Mouse (Mus musculus) thymus, adult 2 months (tissue): Measurements from ENCODE around the gene Ctrc. TPM values are rescaled to one million over a fixed set of nuclear protein-coding genes. Genes with fewer than 3 reads are reported as not detected.

Source experiments
- DNase-seq: peaks from one replicate; pipeline ENCODE4 v3.0.0; 2021
- H3K27ac ChIP-seq: fragments of 200-500 bp; 2 replicates; pipeline ENCODE4 v1.5.1; 2012; ENCODE audit warnings: low read length, control low read depth; ENCODE audit not compliant: control insufficient read depth, insufficient read depth
- H3K27me3 ChIP-seq: fragments of 200-500 bp; 2 replicates; pipeline ENCODE4 v1.6.1; 2012; ENCODE audit warnings: mild to moderate bottlenecking, low read length, moderate library complexity, mixed read lengths; ENCODE audit not compliant: control insufficient read depth, insufficient read depth
- H3K36me3 ChIP-seq: fragments of 200-500 bp; 2 replicates; pipeline ENCODE4 v1.6.1; 2012; ENCODE audit warnings: mild to moderate bottlenecking, low read length, moderate library complexity; ENCODE audit not compliant: control insufficient read depth, insufficient read depth
- H3K4me1 ChIP-seq: fragments of 200-500 bp; replicated peaks from 2 replicates; pipeline ENCODE4 v1.6.1; 2012; ENCODE audit warnings: low read length; ENCODE audit not compliant: control insufficient read depth, insufficient read depth
- H3K4me3 ChIP-seq: fragments of 200-500 bp; 2 replicates; pipeline ENCODE4 v1.5.1; 2012; ENCODE audit warnings: mild to moderate bottlenecking, low read length, control low read depth, moderate library complexity; ENCODE audit not compliant: control insufficient read depth, insufficient read depth
- CTCF ChIP-seq: fragments of 200-500 bp; IDR thresholded peaks from 2 replicates; pipeline ENCODE4 v1.5.1; 2012; ENCODE audit warnings: mild to moderate bottlenecking, control low read depth, low read length, moderate library complexity, borderline replicate concordance; ENCODE audit not compliant: control insufficient read depth, poor library complexity, insufficient read depth; ENCODE audit errors: extremely low read depth
- POLR2A ChIP-seq: fragments of 200-500 bp; IDR thresholded peaks from 2 replicates; pipeline ENCODE4 v1.6.1; 2012; ENCODE audit warnings: mild to moderate bottlenecking, low read length, control low read depth, moderate library complexity; ENCODE audit not compliant: control insufficient read depth, poor library complexity, insufficient read depth; ENCODE audit errors: extremely low read depth
- WGBS: fragments of 180-500 bp; shearing (Covaris S2); methylation state at CpG from one replicate; pipeline ENCODE4 v1.1.7; 2018; 5-methylcytosine and 5-hydroxymethylcytosine counted together
- polyA plus RNA-seq: library from polyadenylated mRNA; depleted of rRNA; stranded (reverse); fragments of >200 nt; gene quantifications from 2 replicates; pipeline ENCODE4 v1.2.3, GENCODE M21; 2012; rRNA removed

Gene Ctrc
- polyA plus RNA-seq: 0.35 and 0.43 TPM in 2 replicates

GRCm38 (mm10) chr4:141845999-141846398, at the start of gene Ctrc:
Gene Ctrc, minus strand, starts transcription at chr4:141846359.
- Histone ChIP-seq H3K4me3 (no peak within 1 kb of the TSS), H3K4me1 (no peaks in the 10 kb centered on the region), H3K27me3 (no peaks in the 10 kb centered on the region), H3K27ac (no peak within 1 kb of the TSS), H3K36me3 (no peaks in the 10 kb centered on the region)
- DNase-seq: no peak
- WGBS: 97% methylated on average over 6 of the region's 6 CpGs
- TF ChIP-seq POLR2A (no peak), CTCF (no peak)

GRCm38 (mm10) chr4:141895772-141896171, 49.6 kb upstream of the Ctrc start:
- no peaks in the 10 kb centered on the region for H3K27me3 ChIP-seq
- no peak for TF ChIP-seq CTCF
- no peak for TF ChIP-seq POLR2A
- no peaks in the 10 kb centered on the region for H3K36me3 ChIP-seq
- no peaks in the 10 kb centered on the region for H3K4me1 ChIP-seq
- H3K27ac ChIP-seq: no peak overlapping the region
- WGBS: 13% methylated on average over 12 of the region's 12 CpGs
- DNase-seq: no peak
- H3K4me3 ChIP-seq: no peak overlapping the region

- Histone ChIP-seq H3K27ac (no peak overlapping the region), H3K36me3 (no peaks in the 10 kb centered on the region), H3K4me1 (no peaks in the 10 kb centered on the region), H3K4me3 (no peak overlapping the region), H3K27me3 (no peaks in the 10 kb centered on the region)
- WGBS: 91% methylated on average over 8 of the region's 8 CpGs
- DNase-seq: no peak
- TF ChIP-seq CTCF (no peak), POLR2A (no peak)
Measured at GRCm38 (mm10) chr4:141893157-141893784, 47.1 kb upstream of the Ctrc start.

- Histone ChIP-seq H3K4me3 (no peak overlapping the region), H3K36me3 (no peaks in the 10 kb centered on the region), H3K27me3 (no peaks in the 10 kb centered on the region), H3K27ac (no peak overlapping the region), H3K4me1 (no peaks in the 10 kb centered on the region)
- DNase-seq: no peak
- WGBS: 44% methylated on average over 6 of the region's 6 CpGs
- TF ChIP-seq POLR2A: no peak
- TF ChIP-seq CTCF: no peak
Measured at GRCm38 (mm10) chr4:141886385-141886968, 40.3 kb upstream of the Ctrc start.

GRCm38 (mm10) chr4:141885451-141885850, 39.3 kb upstream of the Ctrc start:
- Histone ChIP-seq H3K4me1 (no peaks in the 10 kb centered on the region), H3K27ac (no peak overlapping the region), H3K4me3 (no peak overlapping the region), H3K36me3 (no peaks in the 10 kb centered on the region), H3K27me3 (no peaks in the 10 kb centered on the region)
- DNase-seq: no peak
- no peak for TF ChIP-seq CTCF
- TF ChIP-seq POLR2A: no peak
- 86% methylated on average over 9 of the region's 9 CpGs for WGBS

- 97% methylated on average over 7 of the region's 7 CpGs for WGBS
- no peak overlapping the region for H3K27ac ChIP-seq
- H3K27me3 ChIP-seq: no peaks in the 10 kb centered on the region
- DNase-seq: no peak
- TF ChIP-seq CTCF (no peak), POLR2A (no peak)
- H3K4me1 ChIP-seq: no peaks in the 10 kb centered on the region
- H3K36me3 ChIP-seq: no peaks in the 10 kb centered on the region
- H3K4me3 ChIP-seq: no peak overlapping the region
Measured at GRCm38 (mm10) chr4:141882858-141883257, 36.7 kb upstream of the Ctrc start.

GRCm38 (mm10) chr4:141881950-141882349, 35.8 kb upstream of the Ctrc start:
- TF ChIP-seq POLR2A (no peak), CTCF (no peak)
- no peak overlapping the region for H3K27ac ChIP-seq
- H3K27me3 ChIP-seq: no peaks in the 10 kb centered on the region
- no peaks in the 10 kb centered on the region for H3K4me1 ChIP-seq
- no peak for DNase-seq
- no peaks in the 10 kb centered on the region for H3K36me3 ChIP-seq
- no peak overlapping the region for H3K4me3 ChIP-seq
- WGBS: 91% methylated on average over 5 of the region's 5 CpGs
